Mouse (Mus musculus): ENCODE measurements around the gene Drg1. TPM values are rescaled to one million over a fixed set of nuclear protein-coding genes. Genes with fewer than 3 reads are reported as not detected.
"Not testable (repeated sequence)": the region's sequence is repeated elsewhere in the genome, so short reads cannot be mapped to it uniquely, and the experiment has no call there.

The Drg1 gene
- polyA plus RNA-seq, 3 experiments from 2014 or later = 162 to 177 (median 172) TPM

- no peak for ATAC-seq
These were observed 59.4 kb downstream of the Drg1 start for GRCm38 (mm10) chr11:3206783-3207182.

GRCm38 (mm10) chr11:3205207-3205606 lies 61.0 kb downstream of the Drg1 start:
- ATAC-seq = no peak

- ATAC-seq = no peak
These were observed 62.4 kb downstream of the Drg1 start for GRCm38 (mm10) chr11:3203771-3204170.

GRCm38 (mm10) chr11:3202781-3203441 lies 63.3 kb downstream of the Drg1 start:
- peak; percentile 6 for ATAC-seq

- peak; percentile 53 for ATAC-seq
These were observed 63.9 kb downstream of the Drg1 start, which contains the start of gene Eif4enif1 for GRCm38 (mm10) chr11:3202231-3202701. TSS of gene Eif4enif1 (plus strand) at chr11:3202392.

GRCm38 (mm10) chr11:3201326-3202230 lies 64.6 kb downstream of the Drg1 start:
- peak; percentile 9 for ATAC-seq

GRCm38 (mm10) chr11:3200636-3201035 lies 65.6 kb downstream of the Drg1 start:
- not testable (repeated sequence) for ATAC-seq

- ATAC-seq = no peak
These were observed 72.9 kb downstream of the Drg1 start, which contains the start of gene Sfi1 for GRCm38 (mm10) chr11:3193363-3193762. TSS of gene Sfi1 (minus strand) at chr11:3193463.

- not testable (repeated sequence) for ATAC-seq
These were observed 83.5 kb downstream of the Drg1 start for GRCm38 (mm10) chr11:3182707-3183106.

- ATAC-seq = not testable (repeated sequence)
These were observed 84.2 kb downstream of the Drg1 start for GRCm38 (mm10) chr11:3181971-3182370.

- peak; percentile 57 for ATAC-seq
These were observed 85.0 kb downstream of the Drg1 start for GRCm38 (mm10) chr11:3181250-3181649.

GRCm38 (mm10) chr11:3180510-3181160 lies 85.6 kb downstream of the Drg1 start:
- ATAC-seq = not testable (repeated sequence)

GRCm38 (mm10) chr11:3179726-3180092 lies 86.5 kb downstream of the Drg1 start:
- not testable (repeated sequence) for ATAC-seq

- not testable (repeated sequence) for ATAC-seq
These were observed 87.1 kb downstream of the Drg1 start for GRCm38 (mm10) chr11:3178968-3179725.

- ATAC-seq = peak; percentile 5
These were observed 92.5 kb downstream of the Drg1 start for GRCm38 (mm10) chr11:3173425-3174318.

- ATAC-seq = not testable (repeated sequence)
These were observed 93.7 kb downstream of the Drg1 start for GRCm38 (mm10) chr11:3172526-3172925.

GRCm38 (mm10) chr11:3171931-3172330 lies 94.3 kb downstream of the Drg1 start:
- ATAC-seq = not testable (repeated sequence)

GRCm38 (mm10) chr11:3169042-3169441 lies 97.2 kb downstream of the Drg1 start:
- ATAC-seq = not testable (repeated sequence)

GRCm38 (mm10) chr11:3167571-3168001 lies 98.6 kb downstream of the Drg1 start:
- ATAC-seq = not testable (repeated sequence)

GRCm38 (mm10) chr11:3167129-3167528 lies 99.1 kb downstream of the Drg1 start:
- peak; percentile 4 for ATAC-seq

GRCm38 (mm10) chr11:3166321-3166720 lies 99.9 kb downstream of the Drg1 start:
- not testable (repeated sequence) for ATAC-seq

All from inflammation-experienced regulatory T-cells, adult 6 months (primary cell).